Mouse (Mus musculus) limb, embryonic 15.5 days (tissue): ENCODE measurements around the gene Sgta. TPM values are rescaled to one million over a fixed set of nuclear protein-coding genes. Genes with fewer than 3 reads are reported as not detected.
"Not testable (repeated sequence)": the region's sequence is repeated elsewhere in the genome, so short reads cannot be mapped to it uniquely, and the experiment has no call there.

ENCODE experiments used
- ATAC-seq: fragments of 200-750 bp; cut with Nextera tagmentation; 2 replicates; pipeline ENCODE4 v1.8.0; 2017; ENCODE audit warnings: low read depth, moderate TSS enrichment; ENCODE audit not compliant: insufficient number of reproducible peaks, low FRiP score, low TSS enrichment
- H3K27ac ChIP-seq: fragments of 300-500 bp; sonication (generic); 2 replicates; pipeline ENCODE4 v1.5.1; 2015; ENCODE audit warnings: moderate library complexity, mild to moderate bottlenecking, inconsistent platforms
- H3K27me3 ChIP-seq: fragments of 300-500 bp; sonication (generic); 2 replicates; pipeline ENCODE4 v1.6.1; 2015; ENCODE audit warnings: inconsistent platforms
- H3K36me3 ChIP-seq: fragments of 300-500 bp; sonication (generic); 2 replicates; pipeline ENCODE4 v1.6.1; 2015; ENCODE audit warnings: inconsistent platforms
- H3K4me1 ChIP-seq: fragments of 300-500 bp; sonication (generic); 2 replicates; pipeline ENCODE4 v1.6.1; 2015; ENCODE audit warnings: inconsistent platforms
- H3K4me2 ChIP-seq: fragments of 300-500 bp; sonication (generic); 2 replicates; pipeline ENCODE4 v1.6.1; 2015; ENCODE audit warnings: mild to moderate bottlenecking, inconsistent platforms
- H3K4me3 ChIP-seq: fragments of 300-500 bp; sonication (generic); 2 replicates; pipeline ENCODE4 v1.5.1; 2015; ENCODE audit warnings: mild to moderate bottlenecking, inconsistent platforms
- H3K9ac ChIP-seq: fragments of 300-500 bp; sonication (generic); 2 replicates; pipeline ENCODE4 v1.6.1; 2015; ENCODE audit warnings: inconsistent platforms
- H3K9me3 ChIP-seq: fragments of 300-500 bp; sonication (generic); 2 replicates; pipeline ENCODE4 v1.6.1; 2016; ENCODE audit warnings: inconsistent platforms
- WGBS: fragments of 180-500 bp; shearing (Covaris S2); methylation state at CpG from one replicate; pipeline ENCODE4 v1.1.7; 2015; 5-methylcytosine and 5-hydroxymethylcytosine counted together
- polyA plus RNA-seq: library from polyadenylated mRNA; unstranded; fragments of >200 nt; fragmentation: Nextera tagmentation; extraction: Ambion mirVana; gene quantifications from 2 replicates; pipeline ENCODE4 v1.2.1, GENCODE M21; 2015

Sgta gene
- polyA plus RNA-seq, 1 experiment from 2014 or later = 200 TPM

- Histone ChIP-seq H3K4me3 (no peak overlapping the region), H3K4me1 (no peaks in the 10 kb centered on the region), H3K36me3 (peaks cover 96% of the 10 kb centered on the region), H3K27me3 (no peaks in the 10 kb centered on the region), H3K27ac (no peak overlapping the region), H3K4me2 (no peak overlapping the region), H3K9ac (no peak overlapping the region), H3K9me3 (no peaks in the 10 kb centered on the region)
- WGBS = 90% methylated on average over 11 of the region's 11 CpGs
- ATAC-seq = no peak
These were observed 17.9 kb upstream of the Sgta start for GRCm38 (mm10) chr10:81077916-81078315.

- H3K36me3 ChIP-seq = peaks cover 91% of the 10 kb centered on the region
These were observed 16.4 kb upstream of the Sgta start for GRCm38 (mm10) chr10:81076356-81076755.

DNA sequence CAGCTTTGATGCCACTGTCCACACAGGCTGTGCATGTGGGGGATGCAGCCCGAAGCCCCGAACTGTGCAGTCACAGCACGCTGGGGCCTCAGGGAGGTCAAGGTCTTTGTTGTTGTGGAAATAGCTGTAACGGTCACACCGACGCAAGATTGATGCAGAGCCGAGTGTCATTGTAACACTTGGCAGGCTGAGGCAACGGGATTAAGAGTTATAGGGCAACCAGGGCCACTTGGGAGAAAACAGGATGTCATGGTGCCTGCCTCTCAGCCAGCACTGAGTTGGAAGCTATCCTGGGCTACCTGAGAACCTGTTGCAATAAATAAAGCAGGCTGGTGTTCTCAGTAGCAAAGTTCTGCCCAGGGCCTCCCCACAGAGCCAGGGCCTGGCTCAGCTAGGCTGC, 15.8 kb upstream of the Sgta start:
- no peaks in the 10 kb centered on the region for H3K27me3 ChIP-seq
- no peak for ATAC-seq
- no peaks in the 10 kb centered on the region for H3K9me3 ChIP-seq
- peaks cover 85% of the 10 kb centered on the region for H3K36me3 ChIP-seq
- 82% methylated on average over 8 of the region's 8 CpGs for WGBS
- no peak overlapping the region for H3K9ac ChIP-seq
- H3K4me2 ChIP-seq = no peak overlapping the region
- H3K4me1 ChIP-seq = peaks cover 9% of the 10 kb centered on the region
- no peak overlapping the region for H3K4me3 ChIP-seq
- no peak overlapping the region for H3K27ac ChIP-seq

More at GRCm38 (mm10) chr10:81076356-81076755, 16.4 kb upstream of the Sgta start:
- no peaks in the 10 kb centered on the region for H3K9me3 ChIP-seq
- H3K27ac ChIP-seq = no peak overlapping the region
- no peak overlapping the region for H3K4me2 ChIP-seq
- no peaks in the 10 kb centered on the region for H3K27me3 ChIP-seq
- H3K9ac ChIP-seq = no peak overlapping the region
- H3K4me1 ChIP-seq = peaks cover 2% of the 10 kb centered on the region; the same call in 1 of the 2 replicates
- no peak overlapping the region for H3K4me3 ChIP-seq
- no peak for ATAC-seq
- WGBS = 95% methylated on average over 1 of the region's 1 CpGs

- H3K9me3 ChIP-seq = no peaks in the 10 kb centered on the region
- H3K9ac ChIP-seq = no peak overlapping the region
- H3K27ac ChIP-seq = no peak overlapping the region
- ATAC-seq = no peak
- H3K4me2 ChIP-seq = no peak overlapping the region
- H3K27me3 ChIP-seq = no peaks in the 10 kb centered on the region
- H3K4me1 ChIP-seq = peaks cover 21% of the 10 kb centered on the region
- peaks cover 62% of the 10 kb centered on the region for H3K36me3 ChIP-seq
- WGBS = 68% methylated on average over 7 of the region's 7 CpGs
- H3K4me3 ChIP-seq = no peak overlapping the region
These were observed 13.5 kb upstream of the Sgta start for GRCm38 (mm10) chr10:81073464-81073863.

- H3K4me2 ChIP-seq = no peak overlapping the region
- no peak for ATAC-seq
- peaks cover 51% of the 10 kb centered on the region for H3K36me3 ChIP-seq
- no peaks in the 10 kb centered on the region for H3K27me3 ChIP-seq
- no peak overlapping the region for H3K9ac ChIP-seq
- H3K27ac ChIP-seq = peak overlapping the region; percentile 24; the same call in 1 of the 2 replicates
- H3K4me3 ChIP-seq = no peak overlapping the region
- H3K4me1 ChIP-seq = peaks cover 21% of the 10 kb centered on the region
- WGBS = 87% methylated on average over 8 of the region's 8 CpGs
- no peaks in the 10 kb centered on the region for H3K9me3 ChIP-seq
These were observed 12.3 kb upstream of the Sgta start for GRCm38 (mm10) chr10:81072290-81072689.

GRCm38 (mm10) chr10:81069836-81070235, 9.9 kb upstream of the Sgta start, which contains the start of gene Thop1:
Thop1 (plus strand) TSS chr10:81070035.
- H3K36me3 ChIP-seq = peaks cover 29% of the 10 kb centered on the region
- peak within 1 kb of the TSS; percentile 87 for H3K9ac ChIP-seq
- ATAC-seq = peak; percentile 93
- peak within 1 kb of the TSS; percentile 71 for H3K27ac ChIP-seq
- H3K4me1 ChIP-seq = peaks cover 21% of the 10 kb centered on the region
- WGBS = under 1% methylated on average over 35 of the region's 35 CpGs
- no peaks in the 10 kb centered on the region for H3K27me3 ChIP-seq
- H3K4me2 ChIP-seq = peak within 1 kb of the TSS; percentile 75
- H3K4me3 ChIP-seq = peak within 1 kb of the TSS; percentile 80
- H3K9me3 ChIP-seq = no peaks in the 10 kb centered on the region

DNA sequence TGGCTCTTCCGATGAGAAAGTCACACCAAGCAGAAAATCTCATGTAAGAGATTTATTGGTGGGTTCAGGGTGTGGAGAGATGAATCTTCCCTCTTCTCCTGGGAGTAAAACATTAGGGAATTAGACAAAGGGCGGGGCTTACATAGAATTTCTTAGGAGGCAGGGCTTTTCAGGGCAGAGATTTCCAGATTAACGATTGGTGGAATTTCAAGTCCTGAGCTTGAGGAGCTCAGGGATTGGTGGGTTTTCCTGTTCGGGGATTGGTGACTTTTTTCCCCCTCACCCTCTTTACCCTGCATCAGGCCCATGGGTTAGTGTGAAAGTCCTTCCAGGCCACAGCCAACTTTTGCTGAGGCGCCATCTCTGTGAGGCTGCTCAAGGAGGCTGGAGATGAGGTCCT, 8.7 kb upstream of the Sgta start:
- 71% methylated on average over 5 of the region's 5 CpGs for WGBS
- peaks cover 21% of the 10 kb centered on the region for H3K4me1 ChIP-seq
- no peak overlapping the region for H3K27ac ChIP-seq
- no peak overlapping the region for H3K9ac ChIP-seq
- no peak overlapping the region for H3K4me3 ChIP-seq
- ATAC-seq = no peak
- H3K9me3 ChIP-seq = no peaks in the 10 kb centered on the region
- no peak overlapping the region for H3K4me2 ChIP-seq
- no peaks in the 10 kb centered on the region for H3K27me3 ChIP-seq
- H3K36me3 ChIP-seq = peaks cover 17% of the 10 kb centered on the region

- not testable (repeated sequence) for H3K4me2 ChIP-seq, H3K27ac ChIP-seq, H3K4me1 ChIP-seq, H3K9me3 ChIP-seq, H3K9ac ChIP-seq, H3K4me3 ChIP-seq, H3K27me3 ChIP-seq, H3K36me3 ChIP-seq, ATAC-seq
- 84% methylated on average over 8 of the region's 8 CpGs for WGBS
These were observed 4.5 kb upstream of the Sgta start for GRCm38 (mm10) chr10:81064519-81064918.

- H3K4me1 ChIP-seq = peaks cover 20% of the 10 kb centered on the region
These were observed 2.7 kb upstream of the Sgta start for GRCm38 (mm10) chr10:81062710-81063109.

DNA sequence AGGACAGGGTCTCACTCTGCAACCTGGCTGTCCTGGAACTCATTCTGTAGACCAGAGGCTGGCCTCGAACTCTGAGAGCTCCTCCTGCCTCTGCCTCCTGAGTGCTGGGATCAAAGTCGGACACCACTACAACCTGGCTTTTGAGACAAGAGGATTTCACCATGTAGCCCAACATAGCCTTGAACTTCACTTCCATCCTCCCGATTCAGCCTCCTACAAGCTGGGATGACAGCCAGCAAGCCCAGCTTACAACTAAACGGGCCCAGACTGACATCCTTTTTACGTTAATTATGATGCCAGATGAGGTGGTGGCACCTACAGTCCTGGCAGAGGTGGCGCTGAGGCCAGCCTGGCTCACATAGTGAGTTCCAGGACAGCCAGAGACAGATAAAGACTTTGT, 1.1 kb downstream of the Sgta start:
- Histone ChIP-seq H3K9me3 (no peaks in the 10 kb centered on the region), H3K27me3 (no peaks in the 10 kb centered on the region), H3K36me3 (peaks cover 21% of the 10 kb centered on the region), H3K27ac (no peak overlapping the region), H3K4me3 (peak overlapping the region; percentile 67), H3K9ac (0 out of 2 replicates have a peak overlapping the region, but pooled peaks have one; percentile 18), H3K4me1 (peaks cover 38% of the 10 kb centered on the region), H3K4me2 (peak overlapping the region; percentile 78)
- no peak for ATAC-seq
- 82% methylated on average over 6 of the region's 6 CpGs for WGBS

More at GRCm38 (mm10) chr10:81062710-81063109, 2.7 kb upstream of the Sgta start:
- H3K27ac ChIP-seq = no peak overlapping the region
- H3K4me2 ChIP-seq = no peak overlapping the region
- no peaks in the 10 kb centered on the region for H3K9me3 ChIP-seq
- H3K4me3 ChIP-seq = no peak overlapping the region
- WGBS = 61% methylated on average over 4 of the region's 4 CpGs
- H3K27me3 ChIP-seq = no peaks in the 10 kb centered on the region
- H3K9ac ChIP-seq = no peak overlapping the region
- peaks cover 2% of the 10 kb centered on the region; the same call in 1 of the 2 replicates for H3K36me3 ChIP-seq
- no peak for ATAC-seq

DNA sequence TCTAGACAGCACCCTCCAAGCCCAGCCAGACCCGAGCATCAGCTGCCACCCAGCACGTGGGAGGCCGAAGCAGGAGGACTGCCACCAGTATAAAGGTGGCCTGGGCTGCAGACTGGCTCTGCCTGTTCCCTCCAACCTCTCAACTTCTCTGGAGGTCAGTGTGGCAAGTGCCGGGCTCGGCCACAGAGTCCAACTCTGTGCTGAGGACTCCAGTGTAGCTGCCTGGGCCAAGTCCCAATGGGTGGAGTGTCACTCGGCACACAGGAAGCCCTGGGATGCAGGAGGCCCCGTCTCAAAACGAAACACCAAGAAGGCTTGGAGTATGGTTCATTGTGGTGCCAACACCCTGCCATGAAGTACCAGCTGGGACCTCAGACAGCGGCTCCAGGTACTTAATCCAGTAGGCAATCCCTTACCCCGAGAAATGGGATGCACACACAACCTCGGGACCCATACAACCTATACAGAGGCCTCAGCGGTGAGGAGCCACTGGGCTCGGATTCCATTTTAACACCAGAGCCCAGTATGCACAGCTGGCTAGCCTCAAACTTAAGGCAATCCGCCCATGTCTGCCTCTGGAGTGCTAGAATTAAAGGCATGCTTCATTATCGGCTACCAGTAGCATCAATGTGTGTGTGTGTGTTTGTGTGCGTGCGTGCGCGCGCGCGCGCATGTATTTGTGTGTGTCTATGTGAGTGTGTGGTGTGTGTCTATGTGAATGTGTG, 2.4 kb downstream of the Sgta start:
- Histone ChIP-seq H3K4me1 (peaks cover 38% of the 10 kb centered on the region), H3K9ac (no peak overlapping the region), H3K9me3 (no peaks in the 10 kb centered on the region), H3K27me3 (no peaks in the 10 kb centered on the region), H3K4me2 (no peak overlapping the region), H3K36me3 (peaks cover 29% of the 10 kb centered on the region), H3K4me3 (no peak overlapping the region), H3K27ac (no peak overlapping the region)
- 90% methylated on average over 23 of the region's 23 CpGs for WGBS
- ATAC-seq = no peak

GRCm38 (mm10) chr10:81055802-81056340, 4.1 kb downstream of the Sgta start:
- Histone ChIP-seq H3K36me3 (peaks cover 46% of the 10 kb centered on the region), H3K4me1 (peaks cover 38% of the 10 kb centered on the region), H3K9ac (0 out of 2 replicates have a peak overlapping the region, but pooled peaks have one; percentile 10)
- ATAC-seq, H3K4me3 ChIP-seq, H3K9me3 ChIP-seq, H3K27ac ChIP-seq, H3K4me2 ChIP-seq, H3K27me3 ChIP-seq: not testable (repeated sequence)
- 77% methylated on average over 11 of the region's 11 CpGs for WGBS
